Mouse (Mus musculus) bone marrow, adult 2 months (tissue): ENCODE measurements at regions not wholly inside any gene's neighbourhood (a gene's known extent, or its start where the extent isn't known, plus 50 kb on each side); places are given as distances from the start of the nearest gene placed in this dataset.

Experiments
- CTCF ChIP-seq: fragments of 200-500 bp; IDR thresholded peaks from 2 replicates; pipeline ENCODE4 v1.5.1; 2011; ENCODE audit warnings: low read length, control low read depth; ENCODE audit not compliant: control insufficient read depth, insufficient read depth
- POLR2A ChIP-seq: fragments of 200-500 bp; IDR thresholded peaks from 2 replicates; pipeline ENCODE4 v1.6.1; 2011; ENCODE audit warnings: low read depth, mild to moderate bottlenecking, control low read depth, low read length, borderline replicate concordance; ENCODE audit not compliant: control insufficient read depth

- TF ChIP-seq POLR2A (no peak), CTCF (no peak)
Measured at GRCm38 (mm10) chr10:118758825-118759471, 111.1 kb downstream of the Dyrk2 start.
